ENCODE assay signal across 8 mouse cellular contexts in genomic region chr12:32378528-32379295, GRCm38 (mm10). TPM values are rescaled to one million over a fixed set of nuclear protein-coding genes. Genes with fewer than 3 reads are reported as not detected.
DNase-seq lines count a peak whose midpoint lies in the region; ATAC-seq lines count a peak whose summit lies in the region.

Ccdc71l (plus strand) TSS chr12:32378704.

- H3K4me3 ChIP-seq in brown adipose tissue, adult 24 weeks (ENCODE audit: insufficient read depth, low read depth, low read length): peak within 1 kb of the TSS; percentile 100
- peak within 1 kb of the TSS; percentile 90 for H3K4me3 ChIP-seq in heart, embryonic 13.5 days
- H3K4me3 ChIP-seq in liver, embryonic 13.5 days (replicated peaks): peak within 1 kb of the TSS; percentile 93
- peak within 1 kb of the TSS; percentile 86 for H3K4me3 ChIP-seq in stomach, embryonic 16.5 days (replicated peaks; ENCODE audit: low read length)

- peaks cover 10% of the 10 kb centered on the region for H3K4me1 ChIP-seq in brown adipose tissue, adult 24 weeks (ENCODE audit: control insufficient read depth, insufficient read depth, insufficient read length, low read length)
- H3K4me1 ChIP-seq in heart, embryonic 13.5 days: peaks cover 27% of the 10 kb centered on the region
- peaks cover 32% of the 10 kb centered on the region for H3K4me1 ChIP-seq in liver, embryonic 13.5 days (replicated peaks)
- peaks cover 15% of the 10 kb centered on the region for H3K4me1 ChIP-seq in stomach, embryonic 16.5 days (ENCODE audit: control insufficient read depth, insufficient read depth, low read length)

- H3K27me3 ChIP-seq in heart, embryonic 13.5 days (replicated peaks): no peaks in the 10 kb centered on the region
- H3K27me3 ChIP-seq in liver, embryonic 13.5 days: no peaks in the 10 kb centered on the region; the same call in 1 of the 2 replicates
- no peaks in the 10 kb centered on the region for H3K27me3 ChIP-seq in stomach, embryonic 16.5 days (ENCODE audit: control insufficient read depth, insufficient read depth, low read length)

- peak within 1 kb of the TSS; percentile 94 for H3K27ac ChIP-seq in brown adipose tissue, adult 24 weeks (replicated peaks; ENCODE audit: low read depth, low read length)
- peak within 1 kb of the TSS; percentile 96 for H3K27ac ChIP-seq in heart, embryonic 13.5 days (replicated peaks)
- H3K27ac ChIP-seq in liver, embryonic 13.5 days: peak within 1 kb of the TSS; percentile 98
- peak within 1 kb of the TSS; percentile 97 for H3K27ac ChIP-seq in stomach, embryonic 16.5 days (ENCODE audit: low read length)

- ATAC-seq in heart, embryonic 13.5 days (ENCODE audit: extremely low read depth, insufficient number of reproducible peaks, low FRiP score, low TSS enrichment): peak; percentile 77
- ATAC-seq in liver, embryonic 13.5 days (ENCODE audit: low read depth): peak; percentile 80
- ATAC-seq in stomach, embryonic 16.5 days (ENCODE audit: insufficient read depth, low FRiP score): peak; percentile 86

- DNase-seq in CD4-positive helper T cell, adult 2 months (ENCODE audit: low read depth, low spot score): peak; percentile 88
- peak; percentile 10 for DNase-seq in fat pad, adult 2 months (ENCODE audit: extremely low read depth, low read depth, low spot score)
- peak; percentile 89 for DNase-seq in kidney, postnatal 14 days
- DNase-seq in liver, embryonic 13.5 days: peak; percentile 89
- DNase-seq in neural tube, embryonic 10.5 days (ENCODE audit: extremely low spot score, low spot score): peak; percentile 88

- peak within 1 kb of the TSS; percentile 94 for H3K9ac ChIP-seq in heart, embryonic 13.5 days
- H3K9ac ChIP-seq in liver, embryonic 13.5 days: peak within 1 kb of the TSS; percentile 97
- H3K9ac ChIP-seq in stomach, embryonic 16.5 days (ENCODE audit: low read length): peak within 1 kb of the TSS; percentile 96

- WGBS in heart, embryonic 13.5 days: 1% methylated on average over 62 of the region's 78 CpGs
- WGBS in liver, embryonic 13.5 days (ENCODE audit: insufficient replicate concordance): 1% methylated on average over 69 of the region's 78 CpGs
- under 1% methylated on average over 76 of the region's 78 CpGs for WGBS in stomach, embryonic 16.5 days

- peak within 1 kb of the TSS; percentile 86 for H3K4me2 ChIP-seq in heart, embryonic 13.5 days
- peak within 1 kb of the TSS; percentile 80 for H3K4me2 ChIP-seq in liver, embryonic 13.5 days
- H3K4me2 ChIP-seq in stomach, embryonic 16.5 days (ENCODE audit: low read depth, low read length): peak within 1 kb of the TSS; percentile 85

- H3K9me3 ChIP-seq in heart, embryonic 13.5 days: no peaks in the 10 kb centered on the region
- no peaks in the 10 kb centered on the region for H3K9me3 ChIP-seq in liver, embryonic 13.5 days (replicated peaks)
- no peaks in the 10 kb centered on the region for H3K9me3 ChIP-seq in stomach, embryonic 16.5 days (replicated peaks; ENCODE audit: control insufficient read depth, low read length)

- H3K36me3 ChIP-seq in heart, embryonic 13.5 days: peaks cover 10% of the 10 kb centered on the region
- H3K36me3 ChIP-seq in liver, embryonic 13.5 days: peaks cover 7% of the 10 kb centered on the region; the same call in 1 of the 2 replicates
- no peaks in the 10 kb centered on the region for H3K36me3 ChIP-seq in stomach, embryonic 16.5 days (ENCODE audit: control insufficient read depth, insufficient read depth, low read length)

RNA-seq across cellular contexts. Expression of gene Ccdc71l, which starts in this region (rescaled TPM):
- polyA plus RNA-seq in brown adipose tissue, adult 24 weeks (2012; ENCODE audit: insufficient read depth, insufficient read length, missing spikeins): 5.2 and 7.3 TPM in 2 replicates
- polyA plus RNA-seq in heart, embryonic 13.5 days (2015; fragmentation: Nextera tagmentation; extraction: Ambion mirVana): 1.8 and 2.1 TPM in 2 replicates
- 4.2 and 4.6 TPM in 2 replicates for polyA plus RNA-seq in liver, embryonic 13.5 days (2015; fragmentation: Nextera tagmentation; extraction: Ambion mirVana)
- polyA plus RNA-seq in stomach, embryonic 16.5 days (2015; fragmentation: Nextera tagmentation; extraction: Ambion mirVana): 1.7 and 2.2 TPM in 2 replicates

Comparison
In these comparisons a context has a peak if more than half of its experiments do, and no peak if none do; other contexts are left out.
1. Peak in every context shown above with its lines: DNase-seq, ATAC-seq, H3K4me3 ChIP-seq and H3K27ac ChIP-seq.
2. DNase-seq: peak in every context shown above with its lines; median percentile 89 in kidney, postnatal 14 days; 89 in liver, embryonic 13.5 days; 88 in CD4-positive helper T cell, adult 2 months; 88 in neural tube, embryonic 10.5 days; 10 in fat pad, adult 2 months.